Mouse (Mus musculus) CH12.LX (cell line): ENCODE results near the gene Ucp2. TPM values are rescaled to one million over a fixed set of nuclear protein-coding genes. Genes with fewer than 3 reads are reported as not detected.
"Not testable (repeated sequence)": the region's sequence is repeated elsewhere in the genome, so short reads cannot be mapped to it uniquely, and the experiment has no call there.

Source experiments
- DNase-seq: peaks from one replicate; pipeline ENCODE4 v3.0.0-alpha.2; 2013; ENCODE audit errors: extremely low read depth
- H3K27ac ChIP-seq: 2 replicates; pipeline ENCODE4 v1.5.1; 2012; ENCODE audit warnings: low read depth, mild to moderate bottlenecking, control low read depth, moderate library complexity; ENCODE audit not compliant: insufficient read depth
- H3K27me3 ChIP-seq: replicated peaks from 2 replicates; pipeline ENCODE3; 2012; ENCODE audit warnings: inconsistent platforms
- H3K36me3 ChIP-seq, 2 experiments: replicated peaks in 1 of 2; 2 replicates each; pipeline versions ENCODE3 to v1.6.1; 2012; ENCODE audit warnings: inconsistent platforms in 1 of 2, low read length in 1 of 2, mild to moderate bottlenecking in 1 of 2, mixed read lengths in 1 of 2, moderate library complexity in 1 of 2; ENCODE audit not compliant: control insufficient read depth in 1 of 2, insufficient read depth in 1 of 2
- H3K4me1 ChIP-seq, 2 experiments: 2 replicates each; pipeline ENCODE4 v1.6.1; 2012; ENCODE audit warnings: inconsistent platforms in 1 of 2, moderate library complexity in 1 of 2; ENCODE audit not compliant: insufficient read depth in 2 of 2, control insufficient read depth in 1 of 2
- H3K4me2 ChIP-seq: 2 replicates; pipeline ENCODE4 v1.6.1; 2012; ENCODE audit warnings: low read depth, mild to moderate bottlenecking, control low read depth; ENCODE audit not compliant: poor library complexity, insufficient read depth, severe bottlenecking
- H3K4me3 ChIP-seq, 3 experiments: fragments of 150-350 bp in 1 of 3; sonication (generic) in 1 of 3; replicated peaks in 1 of 3; 2 replicates each; pipeline versions ENCODE3 to v1.5.1; 2011 to 2012; ENCODE audit warnings: low read depth in 2 of 3, low read length in 2 of 3, mild to moderate bottlenecking in 2 of 3, moderate library complexity in 2 of 3, control low read depth in 1 of 3, improper control_type of control experiment in 1 of 3, inconsistent platforms in 1 of 3, mixed read lengths in 1 of 3; ENCODE audit not compliant: poor library complexity in 1 of 3
- H3K79me2 ChIP-seq: replicated peaks from 2 replicates; pipeline ENCODE4 v1.6.1; 2012; ENCODE audit warnings: mild to moderate bottlenecking, moderate library complexity; ENCODE audit not compliant: control insufficient read depth, poor library complexity, insufficient read depth, severe bottlenecking; ENCODE audit errors: extremely low read depth
- H3K9ac ChIP-seq: 2 replicates; pipeline ENCODE4 v1.6.1; 2012; ENCODE audit warnings: low read depth, mild to moderate bottlenecking, control low read depth, moderate library complexity; ENCODE audit not compliant: insufficient read depth
- H3K9me3 ChIP-seq: replicated peaks from 2 replicates; pipeline ENCODE3; 2012; ENCODE audit warnings: low read length, inconsistent platforms, mixed read lengths
- BHLHE40 ChIP-seq: IDR thresholded peaks from 2 replicates; pipeline ENCODE4 v1.6.1; 2011; ENCODE audit warnings: mild to moderate bottlenecking, low read depth, low read length, improper control_type of control experiment
- CHD2 ChIP-seq: IDR thresholded peaks from 2 replicates; pipeline ENCODE4 v1.6.1; 2011; ENCODE audit warnings: low read length, improper control_type of control experiment
- ELF1 ChIP-seq: IDR thresholded peaks from 2 replicates; pipeline ENCODE4 v1.6.1; 2014; ENCODE audit warnings: low read depth, mild to moderate bottlenecking, inconsistent platforms, low read length, improper control_type of control experiment
- EP300 ChIP-seq: IDR thresholded peaks from 2 replicates; pipeline ENCODE4 v1.6.1; 2011; ENCODE audit warnings: low read length, improper control_type of control experiment
- ETS1 ChIP-seq: conservative IDR thresholded peaks from 2 replicates; pipeline ENCODE4 v1.6.1; 2012; ENCODE audit warnings: low read depth, mild to moderate bottlenecking, inconsistent platforms, low read length, improper control_type of control experiment, moderate library complexity
- HCFC1 ChIP-seq: IDR thresholded peaks from 2 replicates; pipeline ENCODE4 v1.6.1; 2012; ENCODE audit warnings: low read depth, mild to moderate bottlenecking, inconsistent platforms, low read length, improper control_type of control experiment
- JUN ChIP-seq: IDR thresholded peaks from 2 replicates; pipeline ENCODE4 v1.6.1; 2011; ENCODE audit warnings: low read depth, mild to moderate bottlenecking, low read length, improper control_type of control experiment, moderate library complexity; ENCODE audit not compliant: insufficient read depth
- KAT2A ChIP-seq: IDR thresholded peaks from 2 replicates; pipeline ENCODE4 v1.6.1; 2012; ENCODE audit warnings: low read length, improper control_type of control experiment, inconsistent platforms; ENCODE audit not compliant: insufficient replicate concordance
- MAFK ChIP-seq: IDR thresholded peaks from 2 replicates; pipeline ENCODE4 v1.6.1; 2011; ENCODE audit warnings: low read length, improper control_type of control experiment; ENCODE audit not compliant: insufficient replicate concordance
- MAX ChIP-seq: IDR thresholded peaks from 2 replicates; pipeline ENCODE4 v1.6.1; 2011; ENCODE audit warnings: low read length, improper control_type of control experiment
- MEF2A ChIP-seq: IDR thresholded peaks from 2 replicates; pipeline ENCODE4 v1.6.1; 2014; ENCODE audit warnings: low read depth, mild to moderate bottlenecking, inconsistent platforms, low read length, improper control_type of control experiment, borderline replicate concordance
- MXI1 ChIP-seq: IDR thresholded peaks from 2 replicates; pipeline ENCODE4 v1.6.1; 2011; ENCODE audit warnings: mild to moderate bottlenecking, low read depth, low read length, improper control_type of control experiment
- MYC ChIP-seq: IDR thresholded peaks from 2 replicates; pipeline ENCODE4 v1.6.1; 2011; ENCODE audit warnings: low read depth, mild to moderate bottlenecking, improper control_type of control experiment, low read length
- NELFE ChIP-seq: IDR thresholded peaks from 2 replicates; pipeline ENCODE4 v1.6.1; 2011; ENCODE audit warnings: low read depth, low read length, improper control_type of control experiment
- PAX5 ChIP-seq: IDR thresholded peaks from 2 replicates; pipeline ENCODE4 v1.6.1; 2012; ENCODE audit warnings: low read length, inconsistent platforms, mixed read lengths
- POLR2A ChIP-seq: IDR thresholded peaks from 2 replicates; pipeline ENCODE4 v1.6.1; 2011; ENCODE audit warnings: low read depth, mild to moderate bottlenecking, improper control_type of control experiment, low read length
- POLR2AphosphoS2 ChIP-seq: IDR thresholded peaks from 2 replicates; pipeline ENCODE4 v1.6.1; 2011; ENCODE audit warnings: low read depth, low read length, improper control_type of control experiment
- RAD21 ChIP-seq: IDR thresholded peaks from 2 replicates; pipeline ENCODE4 v1.6.1; 2011; ENCODE audit warnings: low read depth, mild to moderate bottlenecking, low read length, improper control_type of control experiment, moderate library complexity
- RCOR1 ChIP-seq: conservative IDR thresholded peaks from 2 replicates; pipeline ENCODE4 v1.6.1; 2012; ENCODE audit warnings: low read depth, mild to moderate bottlenecking, inconsistent platforms, low read length, improper control_type of control experiment
- SIN3A ChIP-seq: IDR thresholded peaks from 2 replicates; pipeline ENCODE4 v1.6.1; 2012; ENCODE audit warnings: low read length, improper control_type of control experiment, inconsistent platforms
- TBP ChIP-seq: conservative IDR thresholded peaks from 2 replicates; pipeline ENCODE4 v1.6.1; 2011; ENCODE audit warnings: low read depth, low read length, improper control_type of control experiment
- TCF12 ChIP-seq: IDR thresholded peaks from 2 replicates; pipeline ENCODE4 v1.6.1; 2014; ENCODE audit warnings: low read depth, mild to moderate bottlenecking, inconsistent platforms, low read length, improper control_type of control experiment
- USF1 ChIP-seq: IDR thresholded peaks from 2 replicates; pipeline ENCODE4 v1.6.1; 2014; ENCODE audit warnings: low read depth, mild to moderate bottlenecking, inconsistent platforms, low read length, improper control_type of control experiment
- USF2 ChIP-seq: conservative IDR thresholded peaks from 2 replicates; pipeline ENCODE4 v1.6.1; 2011; ENCODE audit warnings: low read depth, low read length, improper control_type of control experiment
- ZC3H11A ChIP-seq: IDR thresholded peaks from 2 replicates; pipeline ENCODE4 v1.6.1; 2012; ENCODE audit warnings: low read depth, mild to moderate bottlenecking, inconsistent platforms, low read length, improper control_type of control experiment
- ZKSCAN1 ChIP-seq: IDR thresholded peaks from 2 replicates; pipeline ENCODE4 v1.6.1; 2012; ENCODE audit warnings: low read depth, inconsistent platforms, low read length, improper control_type of control experiment, borderline replicate concordance
- dilution Hi-C: fragments of 300-500 bp; cut with MboI; formaldehyde crosslinking; loops from 2 replicates; pipeline ENCODE4 v1.14.3; 2020; ENCODE audit warnings: low sequenced_read_pairs; ENCODE audit not compliant: extremely low pct_unique_long_range_greater_than_20kb, extremely low pct_ligation_motif_present
- in situ Hi-C: fragments of 300-500 bp; cut with MboI; formaldehyde crosslinking; loops from 3 replicates; pipeline ENCODE4 v1.14.3; 2019; ENCODE audit warnings: low sequenced_read_pairs, low pct_ligation_motif_present, low pct_unique_long_range_greater_than_20kb, mixed read lengths
- polyA plus RNA-seq: library from polyadenylated mRNA; unstranded; fragments of >175 nt; gene quantifications from 2 replicates; pipeline ENCODE4 v1.2.1, GENCODE M21; 2012; ENCODE audit warnings: low read depth; ENCODE audit not compliant: insufficient read length
- total RNA-seq, 2 experiments: library from RNA; depleted of rRNA; stranded (reverse); fragments of 300-350 nt in 1 of 2; fragments of >200 nt in 1 of 2; gene quantifications; 2 replicates each; pipeline ENCODE4 v1.2.3; 2012 to 2014

Ucp2 gene
- total and polyA plus RNA-seq, 3 experiments: 131 to 635 (median 131) TPM

GRCm38 (mm10) chr7:100479823-100480164 lies 13.3 kb upstream of the Ucp2 start:
- no peaks in the 10 kb centered on the region for H3K36me3 ChIP-seq
- no peak overlapping the region for H3K4me2 ChIP-seq
- H3K79me2 ChIP-seq: no peaks in the 10 kb centered on the region
- H3K27ac ChIP-seq: no peak overlapping the region
- H3K9me3 ChIP-seq: no peaks in the 10 kb centered on the region
- no peaks in the 10 kb centered on the region for H3K27me3 ChIP-seq
- no peak overlapping the region for H3K4me3 ChIP-seq
- in situ Hi-C loops (no loop called here), dilution Hi-C loops (no loop called here)
- DNase-seq: no peak
- peaks cover 14 to 15% of the 10 kb centered on the region in 2 experiments for H3K4me1 ChIP-seq
- no peak overlapping the region for H3K9ac ChIP-seq
- no peak for TF ChIP-seq NELFE
- TF ChIP-seq KAT2A: no peak
- no peak for TF ChIP-seq HCFC1
- TF ChIP-seq PAX5: no peak
- TF ChIP-seq POLR2AphosphoS2: no peak
- no peak for TF ChIP-seq MAX
- no peak for TF ChIP-seq RAD21
- no peak for TF ChIP-seq SIN3A
- TF ChIP-seq EP300: no peak
- no peak for TF ChIP-seq MXI1
- TF ChIP-seq TBP: no peak
- no peak for TF ChIP-seq ELF1
- no peak for TF ChIP-seq RCOR1
- no peak for TF ChIP-seq ZC3H11A
- no peak for TF ChIP-seq TCF12
- TF ChIP-seq, all 38 proteins: peak for 0

GRCm38 (mm10) chr7:100480175-100480574 lies 13.0 kb upstream of the Ucp2 start:
- dilution Hi-C loops: no loop called here
- in situ Hi-C loops: no loop called here
- H3K9ac ChIP-seq: no peak overlapping the region

GRCm38 (mm10) chr7:100482046-100482445 lies 11.1 kb upstream of the Ucp2 start:
- H3K79me2 ChIP-seq, H3K9me3 ChIP-seq, H3K4me2 ChIP-seq, H3K9ac ChIP-seq, H3K27me3 ChIP-seq, H3K27ac ChIP-seq, H3K36me3 ChIP-seq, DNase-seq, in situ Hi-C loops, dilution Hi-C loops, H3K4me3 ChIP-seq: not testable (repeated sequence)
- peaks cover 15 to 19% of the 10 kb centered on the region in 2 experiments for H3K4me1 ChIP-seq

More at GRCm38 (mm10) chr7:100480175-100480574, 13.0 kb upstream of the Ucp2 start:
- TF ChIP-seq MYC (no peak), KAT2A (no peak), RCOR1 (no peak), JUN (no peak), BHLHE40 (no peak), POLR2A (no peak), USF1 (no peak), RAD21 (no peak), MXI1 (no peak), MAFK (no peak), TBP (no peak), ZKSCAN1 (no peak), MEF2A (no peak), ETS1 (no peak), TCF12 (no peak), USF2 (no peak), ELF1 (no peak), PAX5 (no peak), CHD2 (no peak)
- no peak overlapping the region for H3K4me3 ChIP-seq
- H3K4me2 ChIP-seq: no peak overlapping the region
- no peak overlapping the region for H3K27ac ChIP-seq
- no peaks in the 10 kb centered on the region for H3K79me2 ChIP-seq
- H3K9me3 ChIP-seq: no peaks in the 10 kb centered on the region
- DNase-seq: no peak
- H3K36me3 ChIP-seq: no peaks in the 10 kb centered on the region
- peaks cover 14 to 15% of the 10 kb centered on the region in 2 experiments for H3K4me1 ChIP-seq
- no peaks in the 10 kb centered on the region for H3K27me3 ChIP-seq
